Comparison of ENCODE assay signal across 8 mouse cellular contexts in the genomic region with DNA sequence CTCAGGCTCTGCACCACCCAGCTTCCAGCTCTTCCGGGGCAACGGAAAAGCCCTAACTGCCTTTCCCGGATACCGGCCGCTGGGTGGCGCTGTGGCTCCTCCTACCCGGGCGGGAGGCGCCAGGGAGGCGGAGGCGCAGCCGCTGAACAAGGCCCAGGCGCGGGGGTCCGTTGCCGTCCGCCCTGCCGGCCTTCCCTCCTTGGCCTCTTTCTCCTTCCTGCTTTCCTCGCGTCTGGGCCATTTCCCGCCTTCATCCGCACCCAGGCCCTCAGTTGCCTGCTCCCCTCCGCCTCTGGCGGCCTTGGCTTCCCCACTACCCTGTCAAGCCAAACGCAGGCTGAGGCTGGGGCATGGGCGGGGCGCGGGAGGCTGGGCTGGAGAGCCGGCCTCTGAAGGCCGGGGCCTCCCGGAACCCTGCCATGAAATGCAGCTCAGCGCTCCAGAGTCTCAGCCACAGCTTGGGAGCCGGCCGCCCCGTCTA. TPM values are rescaled to one million over a fixed set of nuclear protein-coding genes. Genes with fewer than 3 reads are reported as not detected.
DNase-seq lines count a peak whose midpoint lies in the region; ATAC-seq lines count a peak whose summit lies in the region.

No protein-coding gene starts in this region.

- no peaks in the 10 kb centered on the region for H3K4me1 ChIP-seq in hindbrain, embryonic 13.5 days (replicated peaks)

- peak overlapping the region; percentile 31 for H3K4me3 ChIP-seq in hindbrain, embryonic 13.5 days

- H3K36me3 ChIP-seq in hindbrain, embryonic 13.5 days, result no peaks in the 10 kb centered on the region

- peak overlapping the region; percentile 40 for H3K27ac ChIP-seq in hindbrain, embryonic 13.5 days

- H3K4me2 ChIP-seq in hindbrain, embryonic 13.5 days, result peak overlapping the region; percentile 48

- peak overlapping the region; percentile 60 for H3K9ac ChIP-seq in hindbrain, embryonic 13.5 days

- peaks cover 22% of the 10 kb centered on the region; the same call in 1 of the 2 replicates for H3K27me3 ChIP-seq in hindbrain, embryonic 13.5 days

- ATAC-seq in hindbrain, embryonic 13.5 days (ENCODE audit: low FRiP score), result peak; percentile 92

- 21% methylated on average over 34 of the region's 35 CpGs for WGBS in hindbrain, embryonic 13.5 days

- peak; percentile 69 for DNase-seq in Muller cell, postnatal 12 days (ENCODE audit: inconsistent ontology term)
- peak; percentile 11 for DNase-seq in cerebellum, adult 9-10 months
- peak; percentile 62 for DNase-seq in gastrocnemius, adult 18-20 months (ENCODE audit: low spot score)
- DNase-seq in left cerebral cortex, adult 18-20 months (ENCODE audit: low spot score in 2 of 2), result peak; percentile 24 to 25
- peak; percentile 79 for DNase-seq in lung, postnatal 4 days
- peak; percentile 30 to 47 for DNase-seq in right cerebral cortex, postnatal 10 days (ENCODE audit: low spot score in 2 of 2)
- DNase-seq in urinary bladder, postnatal 14 days (ENCODE audit: low spot score), result peak; percentile 76

- H3K9me3 ChIP-seq in hindbrain, embryonic 13.5 days, result no peaks in the 10 kb centered on the region

RNA-seq across cellular contexts. Expression of gene Tmem28, which starts 32.5 kb away (rescaled TPM):
- under 1 TPM; 0.07 to 0.12 TPM for total RNA-seq in gastrocnemius, adult 18-20 months (2021)
- polyA plus RNA-seq in hindbrain, embryonic 13.5 days (2015; fragmentation: Nextera tagmentation; extraction: Ambion mirVana), result 1.3 and 1.5 TPM in 2 replicates
- total RNA-seq in left cerebral cortex, adult 18-20 months (2021), result 10 to 100 TPM; 18.6 to 19.6 TPM

Comparison
In these comparisons a context has a peak if more than half of its experiments do, and no peak if none do; other contexts are left out.
1. Peak in every context shown above with its lines: DNase-seq, ATAC-seq, H3K4me3 ChIP-seq and H3K27ac ChIP-seq.
2. DNase-seq: peak in every context shown above with its lines; median percentile 79 in lung, postnatal 4 days; 76 in urinary bladder, postnatal 14 days; 69 in Muller cell, postnatal 12 days; 62 in gastrocnemius, adult 18-20 months; 38 in right cerebral cortex, postnatal 10 days; 24 in left cerebral cortex, adult 18-20 months; 11 in cerebellum, adult 9-10 months.
3. RNA of gene Tmem28, which starts 32.5 kb away (total RNA-seq): 18.6 to 19.6 TPM in left cerebral cortex, adult 18-20 months; 0.07 to 0.12 TPM in gastrocnemius, adult 18-20 months; every median in the first group is over 10 times any median in the second.